Mouse (Mus musculus): ENCODE measurements around the gene Car11. TPM values are rescaled to one million over a fixed set of nuclear protein-coding genes. Genes with fewer than 3 reads are reported as not detected.

Car11 gene
- polyA plus RNA-seq, 1 experiment from 2014 or later: 4.6 TPM

DNA sequence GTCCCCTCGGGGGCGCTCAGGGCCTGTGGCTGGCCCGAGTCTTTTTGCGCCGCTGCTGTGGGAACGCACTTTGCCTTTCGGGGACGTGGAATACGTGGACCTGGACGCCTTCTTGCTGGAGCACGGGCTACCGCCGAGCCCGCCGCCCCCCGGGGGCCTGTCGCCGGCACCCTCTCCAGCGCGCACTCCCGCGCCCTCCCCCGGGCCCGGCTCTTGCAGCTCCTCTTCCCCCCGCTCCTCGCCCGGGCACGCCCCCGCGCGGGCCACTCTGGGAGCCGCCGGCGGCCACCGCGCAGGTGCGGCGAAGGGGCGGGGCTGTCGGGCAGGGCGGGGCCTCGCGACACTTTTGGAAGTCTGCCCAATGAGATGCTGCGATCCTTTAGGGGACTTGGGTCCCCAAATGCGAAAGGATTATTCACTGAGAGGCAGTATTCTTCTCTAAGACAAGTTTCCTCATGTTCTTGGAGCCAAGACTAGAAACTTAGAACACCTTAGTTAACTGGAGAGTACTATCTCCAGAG lies 7.1 kb downstream of the Car11 start:
- Histone ChIP-seq H3K4me3 (peak overlapping the region; percentile 61), H3K9me3 (no peaks in the 10 kb centered on the region), H3K9ac (peak overlapping the region; percentile 77), H3K4me1 (peaks cover 52% of the 10 kb centered on the region), H3K4me2 (peak overlapping the region; percentile 98), H3K36me3 (peaks cover 15% of the 10 kb centered on the region), H3K27ac (peak overlapping the region; percentile 86), H3K27me3 (no peaks in the 10 kb centered on the region; the same call in 1 of the 2 replicates)
- no peak for ATAC-seq (ENCODE audit: borderline replicate concordance, extremely low read depth, low FRiP score, low TSS enrichment)
- WGBS: under 1% methylated on average over 29 of the region's 45 CpGs

DNA sequence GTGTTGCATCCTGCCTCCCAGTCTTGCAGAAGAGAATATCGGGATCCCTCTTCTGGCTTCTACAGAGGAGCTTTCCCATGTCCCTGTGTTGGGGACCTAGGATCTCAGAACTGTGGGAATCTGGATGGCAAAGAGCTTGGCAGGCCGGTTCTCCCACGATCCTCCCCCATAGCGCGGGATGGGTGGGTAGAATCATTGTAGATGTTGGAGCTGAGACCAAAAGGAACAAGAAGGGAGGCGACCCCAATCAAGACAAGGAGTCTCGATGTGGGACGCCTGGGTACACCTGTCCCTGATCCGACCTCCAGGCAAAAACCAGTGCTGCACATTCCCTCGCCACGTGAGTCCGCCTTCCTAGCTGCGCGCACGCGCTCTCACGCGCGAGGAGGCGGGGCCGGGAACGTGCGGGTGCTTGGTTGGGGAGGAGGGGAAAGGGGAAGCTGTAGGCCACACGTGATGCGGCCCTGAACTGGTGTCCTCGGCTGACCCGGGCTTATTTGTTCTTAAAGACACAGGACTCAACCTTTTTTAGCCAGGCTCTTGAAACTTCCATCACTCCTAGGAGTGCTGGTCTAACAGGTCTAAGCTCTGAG lies 7.8 kb downstream of the Car11 start:
- under 1% methylated on average over 27 of the region's 27 CpGs for WGBS
- peak overlapping the region; percentile 8; the same call in 1 of the 2 replicates for H3K9ac ChIP-seq

DNA sequence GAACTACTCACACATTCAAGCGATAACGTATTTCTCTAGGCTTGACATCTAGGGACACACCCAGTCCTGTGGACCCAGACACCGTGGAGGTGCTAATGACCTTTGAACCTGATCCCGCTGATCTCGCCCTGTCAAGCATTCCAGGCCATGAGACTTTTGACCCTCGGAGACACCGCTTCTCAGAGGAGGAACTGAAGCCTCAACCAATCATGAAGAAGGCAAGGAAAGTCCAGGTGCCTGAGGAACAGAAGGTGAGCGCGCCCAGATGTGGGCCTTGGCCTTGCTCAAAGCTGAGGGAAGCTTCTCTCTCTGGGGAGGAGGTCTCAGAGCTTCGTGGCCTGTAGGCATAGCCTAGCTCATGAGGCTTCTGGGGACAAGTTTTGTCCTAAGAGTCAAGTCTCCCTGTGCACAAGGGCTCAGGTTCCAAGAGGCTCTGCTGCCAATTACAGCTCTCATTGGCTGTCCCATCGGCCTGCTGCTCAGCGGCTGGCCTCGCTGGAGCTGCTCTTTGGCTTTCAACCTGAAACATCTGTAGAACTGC lies 8.6 kb downstream of the Car11 start:
- H3K4me1 ChIP-seq: peaks cover 57% of the 10 kb centered on the region
- H3K27me3 ChIP-seq: no peaks in the 10 kb centered on the region
- ATAC-seq (ENCODE audit: borderline replicate concordance, extremely low read depth, low FRiP score, low TSS enrichment): no peak
- 0 out of 2 replicates have a peak overlapping the region, but pooled peaks have one; percentile 61 for H3K4me3 ChIP-seq
- H3K4me2 ChIP-seq: peak overlapping the region; percentile 98
- H3K36me3 ChIP-seq: peaks cover 30% of the 10 kb centered on the region
- H3K9ac ChIP-seq: no peak overlapping the region
- no peaks in the 10 kb centered on the region for H3K9me3 ChIP-seq
- WGBS: 33% methylated on average over 13 of the region's 13 CpGs
- peak overlapping the region; percentile 86 for H3K27ac ChIP-seq

More for the DNA sequence above, 7.8 kb downstream of the Car11 start:
- Histone ChIP-seq H3K4me2 (peak overlapping the region; percentile 98), H3K9me3 (no peaks in the 10 kb centered on the region), H3K27ac (peak overlapping the region; percentile 86), H3K27me3 (no peaks in the 10 kb centered on the region), H3K36me3 (peaks cover 22% of the 10 kb centered on the region), H3K4me1 (peaks cover 52% of the 10 kb centered on the region), H3K4me3 (peak overlapping the region; percentile 61)
- peak; percentile 16; the same call in 1 of the 2 replicates for ATAC-seq (ENCODE audit: borderline replicate concordance, extremely low read depth, low FRiP score, low TSS enrichment)

DNA sequence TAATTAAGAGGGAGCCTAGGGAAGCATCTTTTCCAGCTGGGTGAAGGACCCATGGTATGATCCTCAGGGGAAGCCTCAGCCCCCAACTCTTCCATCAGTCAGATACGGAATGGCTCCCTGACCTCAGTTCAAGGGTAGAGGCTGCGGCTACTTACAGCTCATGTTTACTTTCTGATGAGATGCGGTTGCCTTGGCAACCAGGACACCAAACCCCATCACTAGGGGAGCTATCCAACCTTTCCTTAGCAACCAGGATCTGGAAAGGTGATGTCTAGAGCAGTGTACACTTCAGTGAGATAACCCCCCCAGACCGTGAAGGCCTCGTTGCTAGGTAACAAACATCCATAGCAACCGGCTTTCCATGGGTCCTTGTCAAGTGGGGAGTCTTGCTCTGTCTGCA lies 9.4 kb downstream of the Car11 start:
- Histone ChIP-seq H3K4me3 (no peak overlapping the region), H3K27me3 (no peaks in the 10 kb centered on the region), H3K4me1 (peaks cover 56% of the 10 kb centered on the region), H3K9me3 (no peaks in the 10 kb centered on the region), H3K4me2 (no peak overlapping the region), H3K9ac (no peak overlapping the region), H3K27ac (no peak overlapping the region), H3K36me3 (peaks cover 34% of the 10 kb centered on the region)
- ATAC-seq (ENCODE audit: borderline replicate concordance, extremely low read depth, low FRiP score, low TSS enrichment): no peak
- 36% methylated on average over 6 of the region's 6 CpGs for WGBS

DNA sequence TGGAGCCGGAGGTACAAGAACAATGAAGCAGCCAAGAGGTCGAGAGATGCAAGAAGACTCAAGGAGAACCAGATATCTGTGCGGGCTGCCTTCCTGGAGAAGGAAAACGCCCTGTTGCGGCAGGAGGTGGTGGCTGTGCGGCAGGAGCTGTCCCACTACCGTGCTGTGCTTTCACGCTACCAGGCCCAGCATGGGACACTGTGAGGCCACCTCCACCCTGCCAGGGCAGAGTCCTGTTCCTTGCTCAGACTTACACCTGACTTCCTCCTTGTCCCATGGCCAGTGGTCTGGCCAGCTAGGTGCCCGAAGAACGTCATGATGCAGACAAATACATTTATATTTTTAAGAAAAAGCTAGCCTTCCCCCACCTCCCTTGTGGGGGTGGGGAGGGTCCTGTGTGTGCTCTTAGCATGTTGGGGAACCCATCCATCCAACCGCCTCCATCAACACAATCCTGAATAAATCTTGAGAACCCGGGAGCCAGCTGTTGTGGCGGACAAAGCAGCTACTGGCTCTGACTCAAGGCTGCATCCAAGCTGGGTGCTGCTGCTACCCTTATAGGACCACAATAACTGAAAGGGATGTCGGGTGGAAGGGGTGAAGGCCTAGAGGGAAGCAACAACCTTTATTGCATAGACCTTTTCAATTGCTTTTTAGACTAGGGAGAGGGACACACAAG lies 10.2 kb downstream of the Car11 start:
- Histone ChIP-seq H3K27ac (no peak overlapping the region), H3K4me2 (no peak overlapping the region), H3K36me3 (peaks cover 34% of the 10 kb centered on the region), H3K9me3 (no peaks in the 10 kb centered on the region), H3K27me3 (no peaks in the 10 kb centered on the region), H3K4me3 (no peak overlapping the region), H3K9ac (no peak overlapping the region), H3K4me1 (peaks cover 59% of the 10 kb centered on the region)
- 55% methylated on average over 14 of the region's 14 CpGs for WGBS
- ATAC-seq (ENCODE audit: borderline replicate concordance, extremely low read depth, low FRiP score, low TSS enrichment): no peak

DNA sequence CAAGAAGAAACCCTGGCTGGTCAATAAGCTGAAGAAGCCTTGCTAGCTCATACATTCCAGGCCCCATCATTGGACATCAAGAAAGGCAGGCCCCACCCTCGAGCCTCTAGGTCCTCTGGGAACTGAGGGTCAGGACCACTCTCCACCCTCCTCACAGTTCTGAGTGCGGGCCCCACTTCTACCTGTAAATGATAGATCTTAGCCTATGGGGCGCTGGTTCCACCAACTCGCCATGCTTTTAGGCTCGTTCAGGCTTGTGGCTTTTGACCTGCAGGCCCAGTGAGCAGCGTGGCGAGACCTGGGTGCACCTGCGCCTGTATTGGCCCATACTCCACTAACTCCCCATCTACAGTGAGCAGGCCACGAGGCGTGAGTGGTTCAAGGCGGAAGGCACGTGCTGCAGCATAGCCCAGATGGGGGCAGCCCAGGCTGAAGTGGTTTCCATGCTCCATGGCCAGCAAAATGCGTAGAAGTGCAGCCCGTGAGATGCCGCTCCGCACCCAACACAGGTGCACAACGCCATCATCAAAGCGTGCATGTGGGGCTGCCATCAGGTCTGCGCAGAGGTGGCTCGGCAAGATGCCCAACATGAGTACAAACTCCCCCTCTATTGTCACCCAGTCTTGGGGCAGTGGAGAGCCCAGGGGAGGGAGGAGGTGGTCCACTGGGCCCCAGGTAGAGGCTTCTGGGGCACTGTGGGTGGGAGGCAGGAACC lies 11.0 kb downstream of the Car11 start:
- Histone ChIP-seq H3K4me3 (no peak overlapping the region), H3K9me3 (no peaks in the 10 kb centered on the region), H3K27me3 (no peaks in the 10 kb centered on the region), H3K4me1 (peaks cover 57% of the 10 kb centered on the region), H3K9ac (no peak overlapping the region), H3K4me2 (no peak overlapping the region), H3K27ac (no peak overlapping the region), H3K36me3 (peaks cover 34% of the 10 kb centered on the region)
- no peak for ATAC-seq (ENCODE audit: borderline replicate concordance, extremely low read depth, low FRiP score, low TSS enrichment)
- 90% methylated on average over 20 of the region's 20 CpGs for WGBS

DNA sequence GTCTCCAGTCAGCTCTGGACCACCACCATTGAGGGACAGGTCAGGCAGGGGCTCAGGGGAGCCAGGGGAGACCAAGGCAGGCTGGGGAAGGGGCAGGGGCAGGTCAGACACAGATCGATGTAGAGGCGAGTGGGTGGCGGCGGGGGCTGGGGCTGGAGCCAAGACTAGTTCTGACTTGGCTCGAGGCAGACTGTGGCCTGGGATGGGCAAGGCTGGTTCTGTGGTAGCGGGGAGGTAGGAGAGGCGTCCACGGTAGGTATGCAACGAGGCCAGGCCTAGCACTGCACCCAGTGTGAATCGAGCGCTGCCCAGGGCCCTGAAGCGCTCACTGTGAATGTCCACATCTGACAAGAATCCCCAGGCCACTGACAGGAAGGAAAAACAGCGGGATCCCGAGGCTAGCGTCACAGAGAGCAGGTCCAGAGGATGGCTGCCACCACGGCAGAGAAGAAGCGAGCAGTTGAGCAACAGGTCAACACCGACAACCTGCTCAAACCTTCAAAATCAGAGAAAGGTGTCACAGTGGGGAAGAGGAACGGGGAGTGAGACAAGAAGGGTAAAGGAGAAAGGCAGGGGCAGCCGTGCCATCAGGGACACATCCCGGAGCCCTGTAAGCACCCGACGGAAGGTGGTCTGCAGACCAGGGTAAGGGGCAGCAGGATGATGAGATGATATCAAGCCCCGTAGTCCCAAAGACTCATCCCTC lies 11.8 kb downstream of the Car11 start:
- WGBS: 89% methylated on average over 24 of the region's 24 CpGs
- Histone ChIP-seq H3K9me3 (no peaks in the 10 kb centered on the region), H3K27ac (no peak overlapping the region), H3K36me3 (peaks cover 34% of the 10 kb centered on the region), H3K4me3 (no peak overlapping the region), H3K27me3 (no peaks in the 10 kb centered on the region), H3K4me1 (peaks cover 57% of the 10 kb centered on the region), H3K4me2 (no peak overlapping the region), H3K9ac (no peak overlapping the region)
- ATAC-seq (ENCODE audit: borderline replicate concordance, extremely low read depth, low FRiP score, low TSS enrichment): no peak

DNA sequence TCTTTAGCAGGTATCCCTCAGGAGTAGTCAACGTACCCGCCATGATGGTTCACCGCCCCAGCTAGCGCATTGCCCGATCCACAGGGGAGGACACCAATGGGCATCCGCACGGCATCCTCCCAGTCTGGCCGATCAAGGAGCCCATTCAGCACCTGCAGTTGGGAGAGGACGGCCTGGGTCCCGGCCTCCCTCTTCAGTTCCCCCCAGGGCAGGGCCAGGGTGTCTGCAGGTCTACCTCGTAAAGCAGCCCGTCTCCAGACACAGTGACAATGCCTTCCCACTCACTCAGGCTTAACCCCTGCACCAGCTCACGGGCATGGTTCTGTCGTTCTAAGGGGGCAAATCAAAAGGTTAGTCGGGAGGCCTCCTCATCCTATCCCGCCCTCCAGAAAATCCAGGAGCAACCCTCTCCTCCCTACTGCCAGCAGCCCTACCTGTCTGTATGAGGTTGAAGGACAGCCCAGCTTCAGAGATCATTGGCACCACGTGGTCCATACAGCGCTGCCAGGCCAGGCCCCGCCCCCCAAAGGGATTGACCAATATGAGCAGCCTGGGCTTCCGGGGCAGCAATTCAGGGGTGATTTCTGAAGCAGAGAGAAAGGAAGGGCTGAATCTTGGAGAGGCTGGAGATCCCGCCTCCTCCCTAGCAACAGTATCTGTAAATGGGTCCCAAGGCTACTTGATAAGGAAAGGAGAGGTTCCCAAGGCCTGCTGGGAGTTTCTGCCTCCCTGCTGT lies 12.5 kb downstream of the Car11 start:
- H3K4me2 ChIP-seq: no peak overlapping the region
- H3K9me3 ChIP-seq: no peaks in the 10 kb centered on the region
- peaks cover 58% of the 10 kb centered on the region for H3K4me1 ChIP-seq
- no peak overlapping the region for H3K27ac ChIP-seq
- H3K4me3 ChIP-seq: no peak overlapping the region
- ATAC-seq (ENCODE audit: borderline replicate concordance, extremely low read depth, low FRiP score, low TSS enrichment): no peak
- H3K36me3 ChIP-seq: peaks cover 34% of the 10 kb centered on the region
- 82% methylated on average over 21 of the region's 21 CpGs for WGBS
- H3K9ac ChIP-seq: no peak overlapping the region
- H3K27me3 ChIP-seq: no peaks in the 10 kb centered on the region

DNA sequence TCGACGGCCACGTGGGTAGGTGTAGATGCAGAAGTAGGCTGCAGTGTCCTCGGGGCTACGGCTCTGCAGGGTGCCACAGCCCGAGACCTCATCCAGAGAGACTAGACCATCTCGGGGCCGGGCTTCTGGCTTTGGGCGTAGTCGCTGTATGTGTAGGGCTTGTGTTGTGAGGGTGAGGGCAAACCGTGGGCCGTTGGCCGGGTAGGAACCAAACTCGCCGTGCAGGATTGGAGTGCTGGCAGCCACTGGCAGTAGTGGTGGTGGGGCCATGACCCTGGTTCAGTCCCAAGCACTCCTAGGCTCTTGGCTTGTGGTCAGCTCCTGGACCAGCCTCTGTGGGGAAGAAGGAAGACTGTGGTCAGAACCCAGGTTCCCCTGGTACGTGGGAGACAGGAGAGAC lies 13.8 kb downstream of the Car11 start:
- Histone ChIP-seq H3K4me1 (peaks cover 46% of the 10 kb centered on the region), H3K4me2 (no peak overlapping the region)
- 90% methylated on average over 16 of the region's 16 CpGs for WGBS

DNA sequence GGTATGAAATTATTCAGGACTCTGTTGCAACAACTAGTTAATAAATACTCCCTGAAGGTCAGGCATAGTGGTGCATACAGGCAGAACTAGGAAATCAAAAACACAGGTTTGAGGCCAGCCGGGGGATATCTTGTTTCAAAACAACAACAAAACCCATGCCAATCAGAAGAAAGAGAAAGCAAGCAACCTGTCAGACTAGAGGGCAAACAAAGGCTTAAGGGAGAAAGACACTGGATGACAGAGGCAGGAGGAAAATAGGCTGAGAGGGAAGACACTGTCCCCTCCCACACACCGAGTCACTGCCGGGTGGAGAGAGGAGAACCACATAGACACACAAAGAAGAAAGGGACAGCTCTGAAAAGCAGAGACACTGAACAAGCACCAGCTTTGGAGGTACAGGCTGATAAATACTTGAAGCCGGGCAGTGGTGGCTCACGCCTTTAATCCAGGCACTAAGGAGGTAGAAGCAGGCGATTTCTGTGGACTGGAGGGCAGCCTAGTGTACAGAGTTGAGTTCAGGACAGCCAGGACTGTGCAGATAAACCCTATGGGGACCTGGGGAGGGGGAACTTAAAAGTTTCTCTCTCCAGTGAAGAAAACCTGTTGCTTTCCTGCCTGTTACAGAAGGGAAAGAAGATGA lies 14.4 kb downstream of the Car11 start:
- peak overlapping the region; percentile 75; the same call in 1 of the 2 replicates for H3K27ac ChIP-seq
- WGBS: 78% methylated on average over 6 of the region's 6 CpGs
- ATAC-seq (ENCODE audit: borderline replicate concordance, extremely low read depth, low FRiP score, low TSS enrichment): no peak

More for the DNA sequence above, 13.8 kb downstream of the Car11 start:
- no peak for ATAC-seq (ENCODE audit: borderline replicate concordance, extremely low read depth, low FRiP score, low TSS enrichment)
- H3K27ac ChIP-seq: no peak overlapping the region
- no peak overlapping the region for H3K4me3 ChIP-seq
- no peak overlapping the region for H3K9ac ChIP-seq
- no peaks in the 10 kb centered on the region for H3K27me3 ChIP-seq
- H3K36me3 ChIP-seq: peaks cover 34% of the 10 kb centered on the region
- no peaks in the 10 kb centered on the region for H3K9me3 ChIP-seq

More for the DNA sequence above, 14.4 kb downstream of the Car11 start:
- H3K9ac ChIP-seq: peak overlapping the region; percentile 76; the same call in 1 of the 2 replicates
- peaks cover 43% of the 10 kb centered on the region for H3K4me1 ChIP-seq
- peaks cover 34% of the 10 kb centered on the region for H3K36me3 ChIP-seq
- H3K27me3 ChIP-seq: no peaks in the 10 kb centered on the region
- no peaks in the 10 kb centered on the region for H3K9me3 ChIP-seq
- peak overlapping the region; percentile 86 for H3K4me3 ChIP-seq
- peak overlapping the region; percentile 86 for H3K4me2 ChIP-seq

All from lung, embryonic 15.5 days (tissue).